Mouse (Mus musculus) kidney, embryonic 14.5 days (tissue): Measurements from ENCODE around the gene Tubgcp4. TPM values are rescaled to one million over a fixed set of nuclear protein-coding genes. Genes with fewer than 3 reads are reported as not detected.

Source experiments
- ATAC-seq: fragments of 200-750 bp; cut with Nextera tagmentation; 2 replicates; pipeline ENCODE4 v1.8.0; 2017; ENCODE audit warnings: moderate number of reproducible peaks, mild to moderate bottlenecking, moderate TSS enrichment, moderate library complexity; ENCODE audit not compliant: low FRiP score, low TSS enrichment
- H3K27ac ChIP-seq: fragments of 300-500 bp; sonication (generic); 2 replicates; pipeline ENCODE4 v1.5.1; 2014; ENCODE audit warnings: low read depth, mild to moderate bottlenecking, low read length, moderate library complexity, mixed read lengths
- H3K27me3 ChIP-seq: fragments of 300-500 bp; sonication (generic); 2 replicates; pipeline ENCODE4 v1.6.1; 2014; ENCODE audit warnings: mild to moderate bottlenecking, low read length; ENCODE audit not compliant: control insufficient read depth, insufficient read depth
- H3K36me3 ChIP-seq: fragments of 300-500 bp; sonication (generic); 2 replicates; pipeline ENCODE4 v1.6.1; 2014; ENCODE audit warnings: low read length, mixed read lengths; ENCODE audit not compliant: control insufficient read depth, insufficient read depth
- H3K4me1 ChIP-seq: fragments of 300-500 bp; sonication (generic); 2 replicates; pipeline ENCODE4 v1.6.1; 2014; ENCODE audit warnings: low read length, mixed read lengths; ENCODE audit not compliant: control insufficient read depth, insufficient read depth
- H3K4me2 ChIP-seq: fragments of 300-500 bp; sonication (generic); replicated peaks from 2 replicates; pipeline ENCODE4 v1.6.1; 2014; ENCODE audit warnings: low read depth, mild to moderate bottlenecking, low read length
- H3K4me3 ChIP-seq: fragments of 300-500 bp; sonication (generic); 2 replicates; pipeline ENCODE4 v1.5.1; 2014; ENCODE audit warnings: mild to moderate bottlenecking, low read length
- H3K9ac ChIP-seq: fragments of 300-500 bp; sonication (generic); 2 replicates; pipeline ENCODE4 v1.6.1; 2014; ENCODE audit warnings: low read depth, mild to moderate bottlenecking, low read length, moderate library complexity
- H3K9me3 ChIP-seq: fragments of 300-500 bp; sonication (generic); 2 replicates; pipeline ENCODE4 v1.6.1; 2016; ENCODE audit warnings: low read length; ENCODE audit not compliant: control insufficient read depth
- WGBS: fragments of 180-500 bp; shearing (Covaris S2); extraction: QIAGEN DNeasy Blood & Tissue Kit; methylation state at CpG from one replicate; pipeline ENCODE4 v1.1.7; 2014; 5-methylcytosine and 5-hydroxymethylcytosine counted together
- polyA plus RNA-seq: library from polyadenylated mRNA; unstranded; fragments of >200 nt; fragmentation: Nextera tagmentation; extraction: Ambion mirVana; gene quantifications from 2 replicates; pipeline ENCODE4 v1.2.1, GENCODE M21; 2014

Tubgcp4 gene
- polyA plus RNA-seq, 1 experiment from 2014 or later: 59.9 TPM

DNA sequence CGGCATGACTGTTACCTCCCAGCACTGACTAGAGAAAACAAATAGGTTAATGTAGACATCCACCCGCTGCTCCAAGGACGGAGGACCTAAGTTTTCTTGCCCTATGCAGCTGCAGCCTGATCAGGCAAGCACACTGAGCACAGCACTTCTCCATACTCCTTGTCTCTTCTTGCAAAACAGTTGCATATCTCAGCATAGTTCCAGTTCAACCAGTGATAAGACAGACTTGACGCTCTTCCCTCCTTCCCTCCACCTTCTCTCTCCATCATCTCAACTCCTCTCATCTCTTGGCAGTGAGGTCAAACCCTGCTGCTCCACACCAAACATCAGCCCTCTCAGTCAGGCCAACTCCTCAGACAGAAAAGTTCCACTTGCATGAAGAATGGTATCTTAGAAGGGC, 57.7 kb downstream of the Tubgcp4 start:
- no peaks in the 10 kb centered on the region for H3K9me3 ChIP-seq
- H3K4me3 ChIP-seq: no peak overlapping the region
- H3K27ac ChIP-seq: no peak overlapping the region
- over 99% methylated on average over 4 of the region's 4 CpGs for WGBS
- H3K27me3 ChIP-seq: no peaks in the 10 kb centered on the region
- H3K9ac ChIP-seq: no peak overlapping the region
- no peak overlapping the region for H3K4me2 ChIP-seq
- H3K36me3 ChIP-seq: peaks cover 65% of the 10 kb centered on the region
- no peaks in the 10 kb centered on the region for H3K4me1 ChIP-seq
- ATAC-seq: no peak

DNA sequence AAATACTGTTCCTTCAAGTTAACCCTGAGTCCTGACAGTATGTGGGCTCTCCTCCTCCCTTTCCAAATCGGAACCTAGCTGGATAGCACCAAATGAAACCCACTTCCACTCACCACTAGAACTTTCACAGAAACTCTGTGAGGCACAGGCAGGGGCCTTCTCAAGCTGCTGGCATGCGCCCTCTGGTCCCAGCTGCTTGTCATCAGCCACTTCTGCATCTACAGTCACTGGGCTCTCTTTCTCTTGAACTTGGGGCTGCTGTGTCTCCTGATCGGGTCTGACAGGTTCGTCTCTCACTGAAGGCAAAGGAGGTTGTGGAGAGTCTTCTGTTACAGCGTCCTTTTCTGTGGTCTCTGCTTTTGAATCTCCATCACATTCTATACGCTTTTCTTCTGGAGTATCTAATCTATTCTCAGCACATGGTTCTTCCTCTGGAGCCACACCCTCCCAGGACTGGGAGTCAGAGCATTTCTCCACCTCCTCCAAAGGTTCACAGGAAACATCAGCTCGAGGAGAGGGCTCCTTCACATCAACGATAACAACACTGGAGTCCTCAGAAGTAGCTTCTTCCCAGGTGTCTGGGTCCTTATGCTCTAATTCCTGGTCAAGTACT, 65.1 kb downstream of the Tubgcp4 start:
- Histone ChIP-seq H3K4me3 (no peak overlapping the region), H3K9ac (no peak overlapping the region), H3K4me2 (no peak overlapping the region), H3K4me1 (no peaks in the 10 kb centered on the region), H3K36me3 (peaks cover 78% of the 10 kb centered on the region), H3K27ac (no peak overlapping the region), H3K27me3 (no peaks in the 10 kb centered on the region), H3K9me3 (no peaks in the 10 kb centered on the region)
- 87% methylated on average over 8 of the region's 8 CpGs for WGBS
- no peak for ATAC-seq

DNA sequence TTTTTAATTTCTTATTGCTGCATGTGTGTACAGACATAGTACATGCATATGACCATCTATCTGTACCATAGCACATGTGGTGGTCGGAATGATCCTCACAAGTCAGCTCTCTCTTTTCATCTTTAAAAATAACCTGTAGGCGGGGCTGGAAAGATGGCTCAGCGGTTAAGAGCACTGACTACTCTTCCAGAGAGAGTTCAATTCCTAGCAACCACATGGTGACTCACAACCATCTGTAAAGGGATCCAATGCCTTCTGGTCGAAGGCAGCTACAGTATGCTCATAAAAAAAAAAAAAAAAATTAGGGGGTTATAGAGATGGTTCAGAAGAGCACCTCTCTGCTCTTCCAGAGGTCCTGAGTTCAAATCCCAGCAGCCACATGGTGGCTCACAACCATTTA, 69.0 kb downstream of the Tubgcp4 start:
- H3K9ac ChIP-seq: no peak overlapping the region
- H3K36me3 ChIP-seq: peaks cover 66% of the 10 kb centered on the region
- no peaks in the 10 kb centered on the region for H3K27me3 ChIP-seq
- no peak for ATAC-seq
- H3K4me1 ChIP-seq: no peaks in the 10 kb centered on the region
- H3K4me2 ChIP-seq: no peak overlapping the region
- H3K27ac ChIP-seq: no peak overlapping the region
- 91% methylated on average over 4 of the region's 4 CpGs for WGBS
- no peaks in the 10 kb centered on the region for H3K9me3 ChIP-seq
- H3K4me3 ChIP-seq: no peak overlapping the region

DNA sequence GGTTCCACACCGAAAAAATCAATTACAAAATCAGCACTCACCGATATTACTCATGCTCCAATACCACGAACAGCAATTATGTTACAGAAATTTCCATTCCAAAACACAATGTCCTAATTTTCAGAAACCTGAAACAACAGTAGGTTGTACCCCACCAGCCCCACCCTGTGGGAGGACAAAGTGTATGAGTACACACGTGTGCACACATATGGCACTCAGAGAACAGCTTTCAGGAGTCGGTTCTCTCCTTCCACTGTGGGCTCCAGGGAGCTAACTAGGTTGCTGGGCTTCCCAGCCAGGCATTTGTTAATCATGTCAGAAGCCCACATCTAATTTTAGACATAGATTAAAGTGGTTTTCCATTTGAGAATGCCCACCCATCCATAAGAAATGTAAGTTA, 73.6 kb downstream of the Tubgcp4 start:
- Histone ChIP-seq H3K4me2 (no peak overlapping the region), H3K36me3 (peaks cover 79% of the 10 kb centered on the region), H3K27me3 (no peaks in the 10 kb centered on the region), H3K9ac (no peak overlapping the region), H3K27ac (no peak overlapping the region), H3K9me3 (no peaks in the 10 kb centered on the region), H3K4me3 (no peak overlapping the region), H3K4me1 (no peaks in the 10 kb centered on the region)
- WGBS: 94% methylated on average over 5 of the region's 5 CpGs
- no peak for ATAC-seq

Other genes starting within 250 kb of the Tubgcp4 start
- gene Ubr1, start 199.9 kb upstream of the Tubgcp4 start, polyA plus RNA-seq: 17.9 and 30.5 TPM in 2 replicates
- gene Tmem62, start 193.6 kb upstream of the Tubgcp4 start, polyA plus RNA-seq: 6.1 and 6.5 TPM in 2 replicates
- gene Ccndbp1, start 162.3 kb upstream of the Tubgcp4 start, polyA plus RNA-seq: 48.0 and 53.6 TPM in 2 replicates
- 0.53 and 0.93 TPM in 2 replicates for gene Epb42, start 133.6 kb upstream of the Tubgcp4 start, polyA plus RNA-seq
- gene Tgm5, start 84.8 kb upstream of the Tubgcp4 start, polyA plus RNA-seq: 8.4 and 9.3 TPM in 2 replicates
- 0.12 and 0.14 TPM in 2 replicates for gene Tgm7, start 60.9 kb upstream of the Tubgcp4 start, polyA plus RNA-seq
- 16.0 and 22.7 TPM in 2 replicates for gene Adal, start 30.2 kb upstream of the Tubgcp4 start, polyA plus RNA-seq
- 15.0 and 22.1 TPM in 2 replicates for gene Lcmt2, start 30.0 kb upstream of the Tubgcp4 start, polyA plus RNA-seq
- gene Zscan29, start 471 bp downstream of the Tubgcp4 start, polyA plus RNA-seq: 9.6 and 13.3 TPM in 2 replicates
- 55.0 and 91.9 TPM in 2 replicates for gene Trp53bp1, start 100.8 kb downstream of the Tubgcp4 start, polyA plus RNA-seq
- 5.8 and 7.0 TPM in 2 replicates for gene Map1a, start 118.9 kb downstream of the Tubgcp4 start, polyA plus RNA-seq
- 10.1 and 13.3 TPM in 2 replicates for gene Ppip5k1, start 184.7 kb downstream of the Tubgcp4 start, polyA plus RNA-seq
- gene Ckmt1, start 187.1 kb downstream of the Tubgcp4 start, polyA plus RNA-seq: 3.3 and 7.9 TPM in 2 replicates
- gene Strc, start 216.5 kb downstream of the Tubgcp4 start, polyA plus RNA-seq: not detected in 2 replicates
- 542 and 571 TPM in 2 replicates for gene Pdia3, start 243.1 kb downstream of the Tubgcp4 start, polyA plus RNA-seq
- gene Catsper2, start 243.1 kb downstream of the Tubgcp4 start, polyA plus RNA-seq: 2.2 and 2.8 TPM in 2 replicates